ENCODE assay signal across 18 mouse cellular contexts in genomic region chr17:85622493-85623157, GRCm38 (mm10). TPM values are rescaled to one million over a fixed set of nuclear protein-coding genes. Genes with fewer than 3 reads are reported as not detected.
A peak's percentile ranks its signal among the peaks of the same experiment; 100 is the strongest.
DNase-seq lines count a peak whose midpoint lies in the region; ATAC-seq and TF ChIP-seq lines count a peak whose summit lies in the region.
"Had no signal": no experiment of that assay in that cellular context is flagged by ENCODE, and none has a peak within 500 bp of the region (broad histone marks: within the 10 kb centered on the region; RNA-seq: fewer than 3 reads in every experiment).

No protein-coding gene starts in this region.

- peak; percentile 44 for DNase-seq in neural tube, embryonic 11.5 days (ENCODE audit: low spot score)
- no peak for DNase-seq in forebrain, postnatal 0 days
- peak; percentile 43 for DNase-seq in retina, embryonic 14.5 days (ENCODE audit: low spot score)
- no peak for DNase-seq in cerebellum, adult 18-20 months
- no peak for DNase-seq in spleen, adult 18-20 months
- no peak for DNase-seq in left cerebral cortex, adult 18-20 months (ENCODE audit: low spot score in 2 of 2)
- DNase-seq: cerebellum, adult 11 months; lung, postnatal 10 days; right cerebral cortex, postnatal 25 days had no signal

- H3K9ac ChIP-seq in neural tube, embryonic 11.5 days (ENCODE audit: low read length) = no peak overlapping the region
- H3K9ac ChIP-seq in neural tube, embryonic 15.5 days (replicated peaks) = no peak overlapping the region
- H3K9ac ChIP-seq in embryonic facial prominence, embryonic 13.5 days = peak overlapping the region; percentile 69
- H3K9ac ChIP-seq in forebrain, postnatal 0 days = peak overlapping the region; percentile 51
- H3K9ac ChIP-seq: liver, embryonic 12.5 days had no signal

- ATAC-seq in neural tube, embryonic 11.5 days (ENCODE audit: insufficient read depth, low FRiP score, low TSS enrichment) = no peak
- ATAC-seq in neural tube, embryonic 15.5 days (ENCODE audit: low FRiP score) = no peak
- no peak for ATAC-seq in embryonic facial prominence, embryonic 13.5 days (ENCODE audit: insufficient number of reproducible peaks, insufficient read depth, low FRiP score, low TSS enrichment, low read depth)
- ATAC-seq in forebrain, postnatal 0 days = no peak
- ATAC-seq: CD4-positive, CD25-positive, alpha-beta regulatory T cell, adult 4 months; liver, embryonic 12.5 days had no signal

- H3K9me3 ChIP-seq in neural tube, embryonic 11.5 days (ENCODE audit: control insufficient read depth, low read length) = no peaks in the 10 kb centered on the region
- no peaks in the 10 kb centered on the region for H3K9me3 ChIP-seq in neural tube, embryonic 15.5 days (replicated peaks)
- H3K9me3 ChIP-seq in embryonic facial prominence, embryonic 13.5 days = no peaks in the 10 kb centered on the region
- H3K9me3 ChIP-seq in forebrain, postnatal 0 days (ENCODE audit: low read length) = no peaks in the 10 kb centered on the region
- H3K9me3 ChIP-seq: liver, embryonic 12.5 days had no signal

- no peak overlapping the region for H3K27ac ChIP-seq in neural tube, embryonic 11.5 days (ENCODE audit: low read depth, low read length)
- H3K27ac ChIP-seq in neural tube, embryonic 15.5 days (replicated peaks) = no peak overlapping the region
- H3K27ac ChIP-seq in embryonic facial prominence, embryonic 13.5 days = peak overlapping the region; percentile 83
- peak overlapping the region; percentile 73; the same call in 1 of the 2 replicates for H3K27ac ChIP-seq in forebrain, postnatal 0 days (ENCODE audit: low read depth, low read length)
- H3K27ac ChIP-seq: kidney, postnatal 0 days; liver, embryonic 12.5 days had no signal

- no peak overlapping the region for H3K4me2 ChIP-seq in neural tube, embryonic 11.5 days (ENCODE audit: low read depth)
- no peak overlapping the region for H3K4me2 ChIP-seq in neural tube, embryonic 15.5 days
- H3K4me2 ChIP-seq in embryonic facial prominence, embryonic 13.5 days = peak overlapping the region; percentile 62; the same call in 1 of the 2 replicates
- peak overlapping the region; percentile 58 for H3K4me2 ChIP-seq in forebrain, postnatal 0 days (ENCODE audit: low read depth)

- no peaks in the 10 kb centered on the region for H3K36me3 ChIP-seq in neural tube, embryonic 11.5 days (ENCODE audit: control insufficient read depth, insufficient read depth, low read length)
- no peaks in the 10 kb centered on the region for H3K36me3 ChIP-seq in neural tube, embryonic 15.5 days
- no peaks in the 10 kb centered on the region for H3K36me3 ChIP-seq in embryonic facial prominence, embryonic 13.5 days
- no peaks in the 10 kb centered on the region for H3K36me3 ChIP-seq in forebrain, postnatal 0 days (ENCODE audit: insufficient read depth)
- H3K36me3 ChIP-seq: liver, embryonic 12.5 days had no signal

- 0 out of 2 replicates have a peak, but pooled peaks cover 3% of the 10 kb centered on the region for H3K4me1 ChIP-seq in neural tube, embryonic 11.5 days (ENCODE audit: control insufficient read depth, insufficient read depth, low read length)
- peaks cover 22% of the 10 kb centered on the region for H3K4me1 ChIP-seq in neural tube, embryonic 15.5 days
- peaks cover 35% of the 10 kb centered on the region for H3K4me1 ChIP-seq in embryonic facial prominence, embryonic 13.5 days
- H3K4me1 ChIP-seq in forebrain, postnatal 0 days (ENCODE audit: insufficient read depth) = no peaks in the 10 kb centered on the region

- under 1% methylated on average over 12 of the region's 12 CpGs for WGBS in neural tube, embryonic 11.5 days
- WGBS in neural tube, embryonic 15.5 days = 3% methylated on average over 12 of the region's 12 CpGs
- WGBS in embryonic facial prominence, embryonic 13.5 days = 9% methylated on average over 12 of the region's 12 CpGs
- WGBS in forebrain, postnatal 0 days = 10% methylated on average over 12 of the region's 12 CpGs

- no peak overlapping the region for H3K4me3 ChIP-seq in neural tube, embryonic 11.5 days (ENCODE audit: low read depth, low read length)
- H3K4me3 ChIP-seq in neural tube, embryonic 15.5 days (replicated peaks) = no peak overlapping the region
- H3K4me3 ChIP-seq in embryonic facial prominence, embryonic 13.5 days = peak overlapping the region; percentile 47
- peak overlapping the region; percentile 46 for H3K4me3 ChIP-seq in forebrain, postnatal 0 days (ENCODE audit: low read depth, low read length)
- H3K4me3 ChIP-seq: liver, embryonic 12.5 days had no signal

- H3K27me3 ChIP-seq in neural tube, embryonic 11.5 days (ENCODE audit: control insufficient read depth, insufficient read depth, low read length) = peaks cover 99% of the 10 kb centered on the region
- H3K27me3 ChIP-seq in neural tube, embryonic 15.5 days (replicated peaks) = peaks cover 91% of the 10 kb centered on the region
- H3K27me3 ChIP-seq in embryonic facial prominence, embryonic 13.5 days = peaks cover 95% of the 10 kb centered on the region
- peaks cover 52% of the 10 kb centered on the region for H3K27me3 ChIP-seq in forebrain, postnatal 0 days (ENCODE audit: insufficient read depth, low read length)

- no peak for TF ChIP-seq CTCF in forebrain, postnatal 0 days (IDR thresholded peaks at IDR 0.05; ENCODE audit: low read depth)

RNA-seq across cellular contexts. Expression of gene Six3, which starts 9.2 kb away (rescaled TPM):
- 0.13 and 0.19 TPM in 2 replicates for polyA plus RNA-seq in neural tube, embryonic 11.5 days (2014; fragmentation: Nextera tagmentation; extraction: Ambion mirVana)
- polyA plus RNA-seq in neural tube, embryonic 15.5 days (2015; fragmentation: Nextera tagmentation; extraction: Ambion mirVana) = not detected in 2 replicates
- 4.5 and 8.3 TPM in 2 replicates for polyA plus RNA-seq in embryonic facial prominence, embryonic 13.5 days (2015; fragmentation: Nextera tagmentation; extraction: Ambion mirVana)
- total RNA-seq in forebrain, postnatal 0 days (2014; rRNA removed) = 3.5 and 12.0 TPM in 2 replicates
- polyA plus RNA-seq in forebrain, postnatal 0 days (2015; fragmentation: Nextera tagmentation; extraction: Ambion mirVana) = 9.5 and 16.6 TPM in 2 replicates
- 1 to 10 TPM; 2.9 to 6.1 TPM for total RNA-seq in left cerebral cortex, adult 18-20 months (2021)
- total RNA-seq: common myeloid progenitor, adult 5-6 weeks had no signal
- polyA plus RNA-seq: gonadal fat pad, adult 2 months; heart, embryonic 14.5 days; kidney, postnatal 0 days; liver, embryonic 12.5 days; stomach, embryonic 14.5 days had no signal

Comparison
In these comparisons a context has a peak if more than half of its experiments do, and no peak if none do; other contexts are left out.
1. DNase-seq: peak in neural tube, embryonic 11.5 days (single experiment) and retina, embryonic 14.5 days (single experiment); none in forebrain, postnatal 0 days (single experiment), cerebellum, adult 18-20 months (0 of 2), spleen, adult 18-20 months (0 of 2) and left cerebral cortex, adult 18-20 months (0 of 2).
2. H3K27ac ChIP-seq: peak in embryonic facial prominence, embryonic 13.5 days (single experiment) and forebrain, postnatal 0 days (single experiment); none in neural tube, embryonic 11.5 days (single experiment) and neural tube, embryonic 15.5 days (single experiment).
3. H3K4me2 ChIP-seq: peak in embryonic facial prominence, embryonic 13.5 days (single experiment) and forebrain, postnatal 0 days (single experiment); none in neural tube, embryonic 11.5 days (single experiment) and neural tube, embryonic 15.5 days (single experiment).
4. H3K4me3 ChIP-seq: peak in embryonic facial prominence, embryonic 13.5 days (single experiment) and forebrain, postnatal 0 days (single experiment); none in neural tube, embryonic 11.5 days (single experiment) and neural tube, embryonic 15.5 days (single experiment).
5. H3K9ac ChIP-seq: peak in embryonic facial prominence, embryonic 13.5 days (single experiment) and forebrain, postnatal 0 days (single experiment); none in neural tube, embryonic 11.5 days (single experiment) and neural tube, embryonic 15.5 days (single experiment).